Mouse (Mus musculus): Measurements from ENCODE around the gene Mea1. TPM values are rescaled to one million over a fixed set of nuclear protein-coding genes. Genes with fewer than 3 reads are reported as not detected.

Mea1 gene
- polyA plus RNA-seq (2012; rRNA removed): 117 and 118 TPM in 2 replicates

GRCm38 (mm10) chr17:46678416-46678815 lies at the start of gene Mea1:
Mea1 (plus strand) TSS chr17:46678793.

GRCm38 (mm10) chr17:46645561-46646321 lies 32.9 kb upstream of the Mea1 start, which contains the start of the genes Klc4 and Mrpl2:
Klc4 (minus strand) TSS chr17:46646022.
Mrpl2 (plus strand) TSS chr17:46646229.

GRCm38 (mm10) chr17:46650232-46651031 lies 28.2 kb upstream of the Mea1 start, which contains the start of gene Cul7:
Cul7 (plus strand) TSS chr17:46650337.

GRCm38 (mm10) chr17:46673850-46674529 lies 4.6 kb upstream of the Mea1 start, which contains the start of gene Rrp36:
Rrp36 (minus strand) TSS chr17:46674352.

GRCm38 (mm10) chr17:46680760-46681373 lies 2.3 kb downstream of the Mea1 start, which contains the start of gene Klhdc3:
Klhdc3 (minus strand) TSS chr17:46680914.

GRCm38 (mm10) chr17:46704887-46705835 lies 26.6 kb downstream of the Mea1 start, which contains the start of gene Ppp2r5d:
Ppp2r5d (minus strand) TSS chr17:46705111.

GRCm38 (mm10) chr17:46710959-46711597 lies 32.5 kb downstream of the Mea1 start, which contains the start of gene Pex6:
Pex6 (plus strand) TSS chr17:46711463.

GRCm38 (mm10) chr17:46728904-46729318 lies 50.3 kb downstream of the Mea1 start, which contains the start of gene Gnmt:
Gnmt (minus strand) TSS chr17:46729168.

Other genes with a start within 250 kb of the Mea1 start
- 2.4 and 2.9 TPM in 2 replicates for gene Crip3, start 249.9 kb upstream of the Mea1 start, polyA plus RNA-seq (2012; rRNA removed)
- gene Slc22a7, start 240.3 kb upstream of the Mea1 start, polyA plus RNA-seq (2012; rRNA removed): 0.05 TPM in 1 of 2 replicates, not detected in the other
- 8.5 and 13.5 TPM in 2 replicates for gene Ttbk1, start 191.1 kb upstream of the Mea1 start, polyA plus RNA-seq (2012; rRNA removed)
- gene Dnph1, start 182.1 kb upstream of the Mea1 start, polyA plus RNA-seq (2012; rRNA removed): 48.0 and 86.4 TPM in 2 replicates
- 16.7 and 24.6 TPM in 2 replicates for gene Cul9, start 132.4 kb upstream of the Mea1 start, polyA plus RNA-seq (2012; rRNA removed)
- gene Srf, start 122.6 kb upstream of the Mea1 start, polyA plus RNA-seq (2012; rRNA removed): 34.7 and 64.2 TPM in 2 replicates
- gene Ptk7, start 49.3 kb upstream of the Mea1 start, polyA plus RNA-seq (2012; rRNA removed): 40.7 and 60.1 TPM in 2 replicates
- 25.8 and 35.8 TPM in 2 replicates for gene Klc4, start 32.8 kb upstream of the Mea1 start, polyA plus RNA-seq (2012; rRNA removed)
- gene Mrpl2, start 32.6 kb upstream of the Mea1 start, polyA plus RNA-seq (2012; rRNA removed): 63.5 and 65.5 TPM in 2 replicates
- gene Cul7, start 28.5 kb upstream of the Mea1 start, polyA plus RNA-seq (2012; rRNA removed): 89.0 and 89.5 TPM in 2 replicates
- 43.1 and 50.9 TPM in 2 replicates for gene Rrp36, start 4.4 kb upstream of the Mea1 start, polyA plus RNA-seq (2012; rRNA removed)
- 94.0 and 115 TPM in 2 replicates for gene Klhdc3, start 2.1 kb downstream of the Mea1 start, polyA plus RNA-seq (2012; rRNA removed)
- 106 and 117 TPM in 2 replicates for gene Ppp2r5d, start 26.3 kb downstream of the Mea1 start, polyA plus RNA-seq (2012; rRNA removed)
- 33.4 and 35.8 TPM in 2 replicates for gene Pex6, start 32.7 kb downstream of the Mea1 start, polyA plus RNA-seq (2012; rRNA removed)
- 0.88 and 1.5 TPM in 2 replicates for gene Gnmt, start 50.4 kb downstream of the Mea1 start, polyA plus RNA-seq (2012; rRNA removed)
- gene Cnpy3, start 73.4 kb downstream of the Mea1 start, polyA plus RNA-seq (2012; rRNA removed): 45.3 and 56.8 TPM in 2 replicates
- 0.16 and 0.22 TPM in 2 replicates for gene Ptcra, start 84.9 kb downstream of the Mea1 start, polyA plus RNA-seq (2012; rRNA removed)
- gene 2310039H08Rik, start 93.8 kb downstream of the Mea1 start, polyA plus RNA-seq (2012; rRNA removed): 39.4 and 41.2 TPM in 2 replicates
- gene Rpl7l1, start 103.9 kb downstream of the Mea1 start, polyA plus RNA-seq (2012; rRNA removed): 145 and 156 TPM in 2 replicates
- gene Bicral, start 179.7 kb downstream of the Mea1 start, polyA plus RNA-seq (2012; rRNA removed): 7.2 and 11.8 TPM in 2 replicates
- 31.5 and 56.9 TPM in 2 replicates for gene Tbcc, start 211.9 kb downstream of the Mea1 start, polyA plus RNA-seq (2012; rRNA removed)
- gene Prph2, start 231.7 kb downstream of the Mea1 start, polyA plus RNA-seq (2012; rRNA removed): not detected in 2 replicates